Mouse (Mus musculus): ENCODE results near the gene Phgdh. TPM values are rescaled to one million over a fixed set of nuclear protein-coding genes. Genes with fewer than 3 reads are reported as not detected.

Phgdh gene
- polyA plus RNA-seq, 1 experiment = 18.4 TPM

DNA sequence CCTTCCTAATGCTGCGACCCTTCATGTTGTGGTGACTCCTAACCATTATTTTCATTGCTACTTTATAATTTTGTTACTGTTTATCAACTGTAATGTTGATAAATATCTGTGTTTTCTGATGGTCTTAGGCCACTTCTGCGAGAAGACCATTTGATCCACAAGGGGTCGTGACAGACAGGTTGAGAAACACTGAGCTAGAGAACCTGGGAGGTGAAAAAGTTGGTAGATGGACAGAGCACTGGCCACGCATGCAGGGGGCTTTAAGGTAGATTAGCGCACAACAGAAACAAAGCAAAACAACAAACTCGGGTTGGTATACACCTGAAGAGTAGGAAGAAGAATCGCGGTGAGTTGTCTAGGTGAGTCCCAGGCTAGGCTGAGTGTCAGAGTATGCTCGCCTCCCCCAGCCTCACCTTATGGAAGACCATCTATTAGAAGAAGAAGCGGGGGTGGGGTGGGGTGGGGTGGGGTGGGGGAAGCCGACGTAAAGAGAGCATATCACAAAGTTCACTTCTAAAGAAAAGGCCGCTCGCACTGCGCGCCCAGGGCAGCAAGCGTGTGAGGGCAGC lies 42.0 kb upstream of the Phgdh start:
- Histone ChIP-seq H3K27me3 (ENCODE audit: control insufficient read depth, insufficient read depth, low read length) (peaks cover 5% of the 10 kb centered on the region; the same call in 1 of the 2 replicates), H3K36me3 (ENCODE audit: control insufficient read depth, insufficient read depth, low read length) (no peaks in the 10 kb centered on the region), H3K4me1 (ENCODE audit: control insufficient read depth, insufficient read depth, insufficient read length, low read length) (0 out of 2 replicates have a peak, but pooled peaks cover 4% of the 10 kb centered on the region), H3K27ac (ENCODE audit: insufficient read depth, low read depth, low read length) (no peak overlapping the region), H3K4me3 (ENCODE audit: low read depth, low read length) (peak overlapping the region; percentile 83)
- WGBS = 11% methylated on average over 17 of the region's 17 CpGs
- TF ChIP-seq POLR2A (IDR thresholded peaks at IDR 0.05; ENCODE audit: low read depth, low read length) (no peak), CTCF (IDR thresholded peaks at IDR 0.05; ENCODE audit: extremely low read depth, insufficient read length, insufficient replicate concordance, low read depth, low read length) (peak; percentile 14; the same call in 1 of the 2 replicates)

DNA sequence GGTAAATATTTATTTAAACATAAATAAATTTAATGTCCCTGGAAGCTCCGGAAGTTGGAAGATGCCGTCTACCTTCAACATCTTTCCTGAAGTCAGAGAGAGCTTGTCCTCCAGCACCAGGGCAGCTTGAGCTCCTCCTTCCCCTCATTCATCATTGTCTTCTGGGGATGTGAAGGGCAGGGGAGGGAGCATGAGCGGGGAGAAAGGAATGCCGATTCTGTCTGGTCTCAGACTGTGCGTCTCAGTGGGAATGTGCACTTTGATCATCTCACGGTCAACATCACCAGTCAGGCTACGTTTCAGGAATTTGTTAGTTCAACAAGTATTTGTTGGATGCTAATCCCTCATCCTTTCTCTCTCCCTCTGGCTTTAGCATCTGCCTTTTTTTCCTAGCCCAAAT lies 39.4 kb upstream of the Phgdh start:
- TF ChIP-seq POLR2A (IDR thresholded peaks at IDR 0.05; ENCODE audit: low read depth, low read length) (no peak), CTCF (IDR thresholded peaks at IDR 0.05; ENCODE audit: extremely low read depth, insufficient read length, insufficient replicate concordance, low read depth, low read length) (no peak)
- Histone ChIP-seq H3K4me3 (ENCODE audit: low read depth, low read length) (no peak overlapping the region), H3K4me1 (ENCODE audit: control insufficient read depth, insufficient read depth, insufficient read length, low read length) (0 out of 2 replicates have a peak, but pooled peaks cover 4% of the 10 kb centered on the region), H3K27me3 (ENCODE audit: control insufficient read depth, insufficient read depth, low read length) (peaks cover 5% of the 10 kb centered on the region; the same call in 1 of the 2 replicates), H3K36me3 (ENCODE audit: control insufficient read depth, insufficient read depth, low read length) (no peaks in the 10 kb centered on the region), H3K27ac (ENCODE audit: insufficient read depth, low read depth, low read length) (no peak overlapping the region)
- WGBS = 14% methylated on average over 7 of the region's 7 CpGs

DNA sequence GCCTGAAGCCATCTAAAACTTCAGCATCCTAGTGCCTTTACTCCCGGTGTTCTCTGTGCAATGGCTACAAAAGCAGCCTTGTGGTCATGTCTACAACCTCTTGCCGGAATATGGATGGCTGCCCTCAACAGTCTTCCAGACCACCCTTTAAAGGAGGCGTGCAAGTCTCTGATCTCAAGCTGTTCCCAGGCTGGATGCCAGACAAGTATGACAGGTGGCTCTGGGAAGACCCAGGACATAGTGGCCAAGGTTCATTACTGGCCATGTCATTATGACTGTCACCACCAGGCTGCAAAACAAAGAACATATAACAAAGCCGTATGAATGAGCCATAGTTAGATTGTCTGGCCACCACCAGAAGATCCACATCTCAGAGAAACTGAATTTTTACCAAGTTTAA lies 38.5 kb upstream of the Phgdh start:
- 0 out of 2 replicates have a peak, but pooled peaks cover 4% of the 10 kb centered on the region for H3K4me1 ChIP-seq (ENCODE audit: control insufficient read depth, insufficient read depth, insufficient read length, low read length)
- 76% methylated on average over 4 of the region's 4 CpGs for WGBS
- TF ChIP-seq CTCF (IDR thresholded peaks at IDR 0.05; ENCODE audit: extremely low read depth, insufficient read length, insufficient replicate concordance, low read depth, low read length) (no peak), POLR2A (IDR thresholded peaks at IDR 0.05; ENCODE audit: low read depth, low read length) (no peak)
- H3K4me3 ChIP-seq (ENCODE audit: low read depth, low read length) = no peak overlapping the region
- H3K36me3 ChIP-seq (ENCODE audit: control insufficient read depth, insufficient read depth, low read length) = no peaks in the 10 kb centered on the region
- no peak overlapping the region for H3K27ac ChIP-seq (ENCODE audit: insufficient read depth, low read depth, low read length)
- 0 out of 2 replicates have a peak, but pooled peaks cover 5% of the 10 kb centered on the region for H3K27me3 ChIP-seq (ENCODE audit: control insufficient read depth, insufficient read depth, low read length)

DNA sequence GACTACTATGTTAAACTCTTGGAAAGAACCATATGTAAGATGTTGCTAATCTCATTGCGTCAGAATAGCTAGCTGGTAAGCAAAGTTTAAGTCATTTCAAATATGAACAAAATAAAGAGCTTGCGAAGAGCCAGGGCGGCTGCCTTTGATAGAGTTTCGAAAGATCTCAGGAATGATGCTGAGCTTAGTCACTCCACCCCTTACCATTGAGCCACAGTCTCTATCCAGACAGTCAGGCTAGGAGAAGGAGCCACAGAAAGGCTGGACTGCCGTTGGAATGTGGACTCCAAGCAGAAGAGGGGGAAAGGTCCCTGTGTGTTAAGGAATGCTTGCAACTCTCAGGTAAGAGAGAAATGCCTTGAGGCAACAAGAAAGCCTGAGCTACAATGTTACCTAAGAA lies 35.2 kb upstream of the Phgdh start:
- Histone ChIP-seq H3K4me1 (ENCODE audit: control insufficient read depth, insufficient read depth, insufficient read length, low read length) (no peaks in the 10 kb centered on the region), H3K36me3 (ENCODE audit: control insufficient read depth, insufficient read depth, low read length) (no peaks in the 10 kb centered on the region), H3K27me3 (ENCODE audit: control insufficient read depth, insufficient read depth, low read length) (no peaks in the 10 kb centered on the region), H3K27ac (ENCODE audit: insufficient read depth, low read depth, low read length) (no peak overlapping the region), H3K4me3 (ENCODE audit: low read depth, low read length) (no peak overlapping the region)
- WGBS = 82% methylated on average over 5 of the region's 5 CpGs
- no peak for TF ChIP-seq POLR2A (IDR thresholded peaks at IDR 0.05; ENCODE audit: low read depth, low read length)
- no peak for TF ChIP-seq CTCF (IDR thresholded peaks at IDR 0.05; ENCODE audit: extremely low read depth, insufficient read length, insufficient replicate concordance, low read depth, low read length)

DNA sequence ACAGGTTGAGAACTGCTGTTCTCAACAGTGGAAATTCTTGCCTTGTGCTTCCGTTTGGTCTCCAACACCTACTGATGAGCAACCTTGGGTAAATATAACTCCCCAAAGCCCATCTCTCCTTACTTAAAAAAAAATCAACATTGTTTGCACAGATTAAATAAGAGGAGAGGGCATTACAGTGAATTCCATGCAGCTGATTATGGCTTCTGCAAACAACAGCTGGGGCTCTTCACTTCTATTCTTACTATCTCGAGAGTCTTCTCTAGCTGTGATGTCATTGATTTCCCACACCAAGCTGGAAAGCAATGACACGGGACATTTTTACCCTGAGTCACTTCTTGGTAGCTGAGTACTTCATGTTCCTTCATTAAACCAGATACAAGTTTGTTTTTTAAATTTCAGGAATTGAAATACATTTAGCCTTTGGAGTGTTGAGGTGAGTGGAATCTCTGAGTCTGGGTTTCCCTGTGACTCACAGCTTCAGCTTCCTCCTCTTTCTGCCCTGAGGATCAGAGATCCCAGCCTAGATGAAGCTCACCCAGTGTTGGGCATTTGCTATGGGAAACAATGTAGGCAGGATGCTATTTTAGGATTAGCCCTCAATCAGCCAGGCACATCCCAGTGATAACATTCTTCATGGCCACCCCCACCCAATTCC lies 34.4 kb upstream of the Phgdh start:
- Histone ChIP-seq H3K4me1 (ENCODE audit: control insufficient read depth, insufficient read depth, insufficient read length, low read length) (no peaks in the 10 kb centered on the region), H3K27me3 (ENCODE audit: control insufficient read depth, insufficient read depth, low read length) (no peaks in the 10 kb centered on the region), H3K4me3 (ENCODE audit: low read depth, low read length) (no peak overlapping the region), H3K27ac (ENCODE audit: insufficient read depth, low read depth, low read length) (no peak overlapping the region), H3K36me3 (ENCODE audit: control insufficient read depth, insufficient read depth, low read length) (no peaks in the 10 kb centered on the region)
- TF ChIP-seq POLR2A (IDR thresholded peaks at IDR 0.05; ENCODE audit: low read depth, low read length) (no peak), CTCF (IDR thresholded peaks at IDR 0.05; ENCODE audit: extremely low read depth, insufficient read length, insufficient replicate concordance, low read depth, low read length) (no peak)
- WGBS = 56% methylated on average over 3 of the region's 3 CpGs

DNA sequence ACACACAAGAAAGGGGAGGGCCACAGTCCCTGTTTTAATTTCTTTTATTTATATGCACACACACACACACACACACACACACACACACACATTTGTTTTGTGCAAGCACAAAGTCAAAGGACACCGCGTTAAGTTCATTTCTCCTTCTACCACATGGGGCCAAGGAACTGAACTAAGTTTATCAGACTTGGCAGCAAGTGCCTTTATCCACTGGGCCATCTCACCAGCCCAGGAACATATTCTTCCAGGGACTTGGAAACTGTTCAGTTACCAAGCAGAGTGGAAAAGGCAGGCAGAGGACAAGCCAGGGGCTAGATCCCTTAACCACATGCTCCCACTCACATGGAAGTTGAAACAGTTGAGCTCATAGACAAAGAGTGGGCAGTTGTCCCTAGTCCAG lies 29.0 kb upstream of the Phgdh start:
- TF ChIP-seq CTCF (IDR thresholded peaks at IDR 0.05; ENCODE audit: extremely low read depth, insufficient read length, insufficient replicate concordance, low read depth, low read length) = no peak
- no peak for TF ChIP-seq POLR2A (IDR thresholded peaks at IDR 0.05; ENCODE audit: low read depth, low read length)
- Histone ChIP-seq H3K4me3 (ENCODE audit: low read depth, low read length) (no peak overlapping the region), H3K36me3 (ENCODE audit: control insufficient read depth, insufficient read depth, low read length) (no peaks in the 10 kb centered on the region), H3K4me1 (ENCODE audit: control insufficient read depth, insufficient read depth, insufficient read length, low read length) (no peaks in the 10 kb centered on the region), H3K27ac (ENCODE audit: insufficient read depth, low read depth, low read length) (no peak overlapping the region), H3K27me3 (ENCODE audit: control insufficient read depth, insufficient read depth, low read length) (no peaks in the 10 kb centered on the region)
- WGBS = 90% methylated on average over 2 of the region's 2 CpGs

DNA sequence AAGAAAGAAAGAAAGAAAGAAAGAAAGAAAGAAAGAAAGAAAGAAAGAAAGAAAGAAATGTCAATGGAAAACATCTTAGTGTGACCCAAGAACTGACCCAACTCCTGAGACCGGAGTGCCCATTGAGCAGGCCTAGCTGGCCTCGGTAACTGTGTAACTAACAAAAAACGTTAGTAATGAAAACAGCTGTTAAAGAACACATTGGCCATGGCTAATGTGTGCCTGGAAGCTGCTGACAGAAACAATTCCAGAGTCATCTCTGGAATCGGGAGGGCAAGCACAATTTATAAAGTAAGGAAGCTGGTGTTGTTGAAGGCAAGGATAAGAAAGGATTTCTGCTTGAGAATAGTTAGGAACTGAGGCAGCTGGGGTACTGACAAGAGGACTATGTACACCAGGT lies 28.5 kb upstream of the Phgdh start:
- Histone ChIP-seq H3K4me3 (ENCODE audit: low read depth, low read length) (no peak overlapping the region), H3K4me1 (ENCODE audit: control insufficient read depth, insufficient read depth, insufficient read length, low read length) (no peaks in the 10 kb centered on the region), H3K27me3 (ENCODE audit: control insufficient read depth, insufficient read depth, low read length) (no peaks in the 10 kb centered on the region), H3K36me3 (ENCODE audit: control insufficient read depth, insufficient read depth, low read length) (no peaks in the 10 kb centered on the region), H3K27ac (ENCODE audit: insufficient read depth, low read depth, low read length) (no peak overlapping the region)
- TF ChIP-seq CTCF (IDR thresholded peaks at IDR 0.05; ENCODE audit: extremely low read depth, insufficient read length, insufficient replicate concordance, low read depth, low read length) = no peak
- no peak for TF ChIP-seq POLR2A (IDR thresholded peaks at IDR 0.05; ENCODE audit: low read depth, low read length)
- 57% methylated on average over 4 of the region's 4 CpGs for WGBS

Data from small intestine, adult 2 months (tissue).